Mouse (Mus musculus): ENCODE measurements around the gene Olfr173. TPM values are rescaled to one million over a fixed set of nuclear protein-coding genes. Genes with fewer than 3 reads are reported as not detected.

Gene Olfr173
- not detected in 2 replicates for polyA plus RNA-seq (2015; fragmentation: Nextera tagmentation; extraction: Ambion mirVana)

- no peak within 1 kb of the TSS for H3K4me3 ChIP-seq (replicated peaks)
- WGBS (ENCODE audit: insufficient replicate concordance): 38% methylated on average over 2 of the region's 2 CpGs
- DNase-seq (no peak), ATAC-seq (ENCODE audit: low read depth) (no peak)
- H3K27me3 ChIP-seq: no peaks in the 10 kb centered on the region
- H3K4me1 ChIP-seq (replicated peaks): no peaks in the 10 kb centered on the region
- H3K9me3 ChIP-seq (replicated peaks): no peaks in the 10 kb centered on the region
- H3K36me3 ChIP-seq: no peaks in the 10 kb centered on the region
- H3K4me2 ChIP-seq: no peak within 1 kb of the TSS
- no peak within 1 kb of the TSS for H3K27ac ChIP-seq
- no peak within 1 kb of the TSS for H3K9ac ChIP-seq
Measured at GRCm38 (mm10) chr16:58800168-58800567, at the start of gene Olfr173. Gene Olfr173 (minus strand): TSS chr16:58800268.

GRCm38 (mm10) chr16:58826732-58827319 is 26.8 kb upstream of the Olfr173 start, which contains the start of gene Olfr175-ps1:
Gene Olfr175-ps1 (minus strand): TSS chr16:58826782.
- whole genome bisulfite sequencing (ENCODE audit: insufficient replicate concordance): 55% methylated on average over 1 of the region's 1 CpGs

GRCm38 (mm10) chr16:58763076-58763475 is 37.0 kb downstream of the Olfr173 start, which contains the start of gene Olfr172:
Gene Olfr172 (minus strand): TSS chr16:58763176.
- Histone ChIP-seq H3K27me3 (no peaks in the 10 kb centered on the region), H3K9ac (no peak within 1 kb of the TSS), H3K9me3 (replicated peaks) (no peaks in the 10 kb centered on the region), H3K4me2 (no peak within 1 kb of the TSS), H3K36me3 (no peaks in the 10 kb centered on the region), H3K4me1 (replicated peaks) (no peaks in the 10 kb centered on the region), H3K27ac (no peak within 1 kb of the TSS), H3K4me3 (replicated peaks) (no peak within 1 kb of the TSS)
- WGBS (ENCODE audit: insufficient replicate concordance): 82% methylated on average over 1 of the region's 1 CpGs
- DNase-seq (no peak), ATAC-seq (ENCODE audit: low read depth) (no peak)

More at GRCm38 (mm10) chr16:58826732-58827319, 26.8 kb upstream of the Olfr173 start, which contains the start of gene Olfr175-ps1:
- H3K36me3 ChIP-seq: no peaks in the 10 kb centered on the region
- DNase-seq (no peak), ATAC-seq (ENCODE audit: low read depth) (no peak)
- H3K4me2 ChIP-seq: no peak within 1 kb of the TSS
- H3K9me3 ChIP-seq (replicated peaks): no peaks in the 10 kb centered on the region
- no peak within 1 kb of the TSS for H3K4me3 ChIP-seq (replicated peaks)
- no peaks in the 10 kb centered on the region for H3K4me1 ChIP-seq (replicated peaks)
- H3K27me3 ChIP-seq: no peaks in the 10 kb centered on the region
- no peak within 1 kb of the TSS for H3K9ac ChIP-seq
- H3K27ac ChIP-seq: no peak within 1 kb of the TSS

- Histone ChIP-seq H3K4me2 (no peak overlapping the region), H3K36me3 (no peaks in the 10 kb centered on the region), H3K27ac (no peak overlapping the region), H3K4me1 (replicated peaks) (no peaks in the 10 kb centered on the region), H3K9ac (no peak overlapping the region), H3K9me3 (replicated peaks) (no peaks in the 10 kb centered on the region), H3K4me3 (replicated peaks) (no peak overlapping the region), H3K27me3 (no peaks in the 10 kb centered on the region)
- ATAC-seq (ENCODE audit: low read depth) (no peak), DNase-seq (no peak)
Measured at GRCm38 (mm10) chr16:58756191-58756590, 43.9 kb downstream of the Olfr173 start.

- ATAC-seq (ENCODE audit: low read depth) (0 out of 2 replicates have a peak, but pooled peaks have one; percentile 26), DNase-seq (no peak)
- no peaks in the 10 kb centered on the region for H3K27me3 ChIP-seq
- 24% methylated on average over 1 of the region's 1 CpGs for WGBS (ENCODE audit: insufficient replicate concordance)
- H3K4me2 ChIP-seq: no peak overlapping the region
- H3K36me3 ChIP-seq: no peaks in the 10 kb centered on the region
- H3K9me3 ChIP-seq (replicated peaks): no peaks in the 10 kb centered on the region
- H3K27ac ChIP-seq: no peak overlapping the region
- H3K9ac ChIP-seq: no peak overlapping the region
- peaks cover 8% of the 10 kb centered on the region for H3K4me1 ChIP-seq (replicated peaks)
- H3K4me3 ChIP-seq (replicated peaks): no peak overlapping the region
Measured at GRCm38 (mm10) chr16:58751314-58751713, 48.8 kb downstream of the Olfr173 start.

- Histone ChIP-seq H3K27ac (no peak overlapping the region), H3K4me1 (replicated peaks) (peaks cover 8% of the 10 kb centered on the region), H3K36me3 (no peaks in the 10 kb centered on the region), H3K9ac (no peak overlapping the region), H3K4me3 (replicated peaks) (no peak overlapping the region), H3K27me3 (no peaks in the 10 kb centered on the region), H3K9me3 (replicated peaks) (no peaks in the 10 kb centered on the region), H3K4me2 (no peak overlapping the region)
- 60% methylated on average over 4 of the region's 4 CpGs for WGBS (ENCODE audit: insufficient replicate concordance)
- ATAC-seq (ENCODE audit: low read depth) (no peak), DNase-seq (no peak)
Measured at GRCm38 (mm10) chr16:58746715-58747114, 53.4 kb downstream of the Olfr173 start.

Small RNA genes lying within 50 kb of the gene (microRNA-seq; reads per million reads assigned to microRNA genes)
- gene Gm27564: not detected

Other genes with a start within 250 kb of the Olfr173 start
- not detected in 2 replicates for gene Gm813, start 183.3 kb downstream of the Olfr173 start, polyA plus RNA-seq (2015; fragmentation: Nextera tagmentation; extraction: Ambion mirVana)
- gene E330017A01Rik, start 161.5 kb downstream of the Olfr173 start, polyA plus RNA-seq (2015; fragmentation: Nextera tagmentation; extraction: Ambion mirVana): not detected in 2 replicates
- 422 and 453 TPM in 2 replicates for gene Cpox, start 130.0 kb downstream of the Olfr173 start, polyA plus RNA-seq (2015; fragmentation: Nextera tagmentation; extraction: Ambion mirVana)
- gene Gpr15, start 81.2 kb downstream of the Olfr173 start, polyA plus RNA-seq (2015; fragmentation: Nextera tagmentation; extraction: Ambion mirVana): 0.06 and 0.16 TPM in 2 replicates
- 32.9 and 41.4 TPM in 2 replicates for gene Cldnd1, start 72.4 kb downstream of the Olfr173 start, polyA plus RNA-seq (2015; fragmentation: Nextera tagmentation; extraction: Ambion mirVana)
- gene Olfr172, start 37.1 kb downstream of the Olfr173 start, polyA plus RNA-seq (2015; fragmentation: Nextera tagmentation; extraction: Ambion mirVana): not detected in 2 replicates
- not detected in 2 replicates for gene Olfr175-ps1, start 26.5 kb upstream of the Olfr173 start, polyA plus RNA-seq (2015; fragmentation: Nextera tagmentation; extraction: Ambion mirVana)
- gene Olfr177, start 74.5 kb upstream of the Olfr173 start, polyA plus RNA-seq (2015; fragmentation: Nextera tagmentation; extraction: Ambion mirVana): not detected in 2 replicates
- gene Olfr178, start 91.8 kb upstream of the Olfr173 start, polyA plus RNA-seq (2015; fragmentation: Nextera tagmentation; extraction: Ambion mirVana): not detected in 2 replicates
- gene Olfr181, start 128.5 kb upstream of the Olfr173 start, polyA plus RNA-seq (2015; fragmentation: Nextera tagmentation; extraction: Ambion mirVana): not detected in 2 replicates
- not detected in 2 replicates for gene Olfr180, start 129.1 kb upstream of the Olfr173 start, polyA plus RNA-seq (2015; fragmentation: Nextera tagmentation; extraction: Ambion mirVana)
- gene Olfr183, start 195.1 kb upstream of the Olfr173 start, polyA plus RNA-seq (2015; fragmentation: Nextera tagmentation; extraction: Ambion mirVana): not detected in 2 replicates
- not detected in 2 replicates for gene Olfr186, start 230.0 kb upstream of the Olfr173 start, polyA plus RNA-seq (2015; fragmentation: Nextera tagmentation; extraction: Ambion mirVana)
- gene Olfr187, start 239.5 kb upstream of the Olfr173 start, polyA plus RNA-seq (2015; fragmentation: Nextera tagmentation; extraction: Ambion mirVana): not detected in 2 replicates

Measured in liver, embryonic 13.5 days (tissue).